Mouse (Mus musculus) kidney, adult 8-10 months (tissue): ENCODE measurements around the gene Tgfb1.

Source experiments
- DNase-seq, 2 experiments: peaks; one replicate each; pipeline ENCODE4 v3.0.0; 2022

Tgfb1 gene

DNA sequence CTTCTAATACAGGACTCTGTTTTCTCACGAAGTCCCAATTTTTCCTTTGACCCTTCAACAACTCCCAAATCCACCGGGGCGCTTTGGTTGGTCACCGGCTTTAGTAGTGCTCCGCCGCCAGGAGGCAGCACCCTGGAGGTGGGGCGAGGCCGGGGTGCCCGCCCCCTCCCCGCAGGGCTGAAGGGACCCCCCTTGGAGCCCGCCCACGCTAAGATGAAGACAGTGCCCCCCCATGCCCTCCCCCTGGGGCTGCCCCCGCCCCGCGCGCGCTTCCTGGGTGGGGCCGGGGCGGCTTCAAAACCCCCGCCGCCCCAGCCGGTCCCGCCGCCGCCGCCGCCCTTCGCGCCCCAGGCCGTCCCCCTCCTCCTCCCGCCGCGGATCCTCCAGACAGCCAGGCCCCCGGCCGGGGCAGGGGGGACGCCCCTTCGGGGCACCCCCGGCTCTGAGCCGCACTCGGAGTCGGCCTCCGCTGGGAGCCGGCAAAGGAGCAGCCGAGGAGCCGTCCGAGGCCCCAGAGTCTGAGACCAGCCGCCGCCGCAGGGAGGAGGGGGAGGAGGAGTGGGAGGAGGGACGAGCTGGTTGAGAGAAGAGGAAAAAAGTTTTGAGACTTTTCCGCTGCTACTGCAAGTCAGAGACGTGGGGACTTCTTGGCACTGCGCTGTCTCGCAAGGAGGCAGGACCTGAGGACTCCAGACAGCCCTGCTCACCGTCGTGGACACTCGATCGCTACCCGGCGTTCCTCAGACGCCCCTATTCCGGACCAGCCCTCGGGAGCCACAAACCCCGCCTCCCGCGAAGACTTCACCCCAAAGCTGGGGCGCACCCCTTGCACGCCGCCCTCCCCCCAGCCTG, at the start of gene Tgfb1:
Gene Tgfb1 (plus strand): TSS at position 323 of the 852 bp plus-strand sequence.
- peak; percentile 56 to 69 for DNase-seq

DNA sequence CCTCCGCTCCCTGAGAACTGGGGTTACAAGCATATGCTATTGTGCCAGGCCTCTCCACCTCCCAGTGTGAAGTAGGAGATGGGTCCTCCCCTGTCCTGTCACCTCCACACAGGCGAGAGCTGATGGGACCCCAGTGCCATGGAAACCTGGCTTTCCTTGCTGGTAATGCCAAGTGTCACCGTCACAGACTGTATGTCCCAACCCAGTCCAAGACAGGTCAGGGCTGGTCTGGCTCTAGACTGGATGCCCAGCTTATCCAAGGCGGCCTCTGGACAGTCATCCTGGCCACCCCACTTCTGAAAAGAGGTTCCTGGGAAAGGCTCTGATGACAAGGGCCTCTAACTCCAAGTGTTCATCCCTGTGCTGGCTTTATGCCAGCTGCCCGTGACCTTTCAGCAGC, 49.7 kb upstream of the Tgfb1 start:
- no peak for DNase-seq

GRCm38 (mm10) chr7:25639754-25640153, 47.0 kb upstream of the Tgfb1 start:
- no peak for DNase-seq

DNA sequence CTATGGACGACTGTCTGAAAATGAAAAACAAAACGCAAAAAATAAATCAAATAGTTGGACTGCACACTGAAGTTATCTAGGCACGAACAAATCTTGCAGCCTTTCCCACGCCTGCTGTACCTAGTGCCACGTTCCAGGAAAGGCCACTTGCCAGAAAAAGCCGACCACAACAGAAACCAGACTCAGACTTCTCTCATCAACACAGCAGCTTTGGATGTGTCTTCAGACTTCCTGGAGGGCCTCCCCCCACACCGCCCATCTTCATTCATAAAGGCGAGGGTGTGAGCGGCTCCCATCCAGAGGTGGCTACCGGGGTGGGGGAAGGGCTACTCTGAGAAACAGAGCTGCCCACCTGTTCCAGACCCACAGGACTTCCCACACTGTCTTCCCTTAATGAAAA, 42.7 kb upstream of the Tgfb1 start:
- no peak for DNase-seq

- no peak for DNase-seq
These were observed 42.2 kb upstream of the Tgfb1 start for GRCm38 (mm10) chr7:25644631-25645030.

- DNase-seq: peak; percentile 30 to 45
These were observed 41.7 kb upstream of the Tgfb1 start for GRCm38 (mm10) chr7:25645074-25645473.

- no peak for DNase-seq
These were observed 39.2 kb upstream of the Tgfb1 start for GRCm38 (mm10) chr7:25647574-25648123.

DNA sequence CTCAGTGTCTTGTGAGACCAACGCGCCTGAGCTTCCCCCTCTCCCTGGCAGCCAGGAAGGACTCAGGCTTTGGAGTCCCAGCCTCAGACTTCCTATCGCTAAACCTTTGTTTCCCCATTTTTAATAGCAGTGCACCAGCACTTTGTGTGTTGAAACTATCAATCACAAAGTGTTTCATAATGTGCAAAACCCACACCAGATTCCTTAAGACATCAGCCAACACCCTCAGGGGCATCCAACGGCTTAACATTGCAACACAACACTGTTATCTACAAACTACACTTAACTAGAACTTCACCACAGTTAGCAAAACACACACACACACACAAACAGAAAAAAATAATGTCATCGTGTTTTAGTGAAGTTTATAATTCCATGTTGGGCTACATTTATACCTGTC, 37.0 kb upstream of the Tgfb1 start:
- no peak for DNase-seq

DNA sequence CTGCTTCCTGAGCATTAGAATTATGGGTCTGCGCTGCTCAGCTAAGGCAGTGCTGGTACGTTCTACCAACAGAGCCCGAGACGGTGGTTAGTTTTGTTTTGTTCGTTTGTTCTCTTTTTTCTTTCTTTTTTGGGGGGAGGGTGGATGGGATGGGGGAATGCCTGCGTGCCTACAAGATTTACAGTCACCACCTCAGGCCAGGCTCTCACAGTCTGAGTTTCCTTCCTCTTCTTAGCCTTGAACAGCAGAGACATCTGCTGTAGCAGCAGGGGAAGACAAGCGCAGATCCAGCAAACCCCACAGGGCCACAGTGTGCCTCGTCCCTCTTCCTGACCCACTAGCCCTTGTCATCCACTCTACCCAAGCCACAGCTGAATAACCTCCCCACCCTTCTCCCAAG, 35.5 kb upstream of the Tgfb1 start:
- no peak for DNase-seq

- no peak for DNase-seq
These were observed 34.5 kb upstream of the Tgfb1 start for GRCm38 (mm10) chr7:25652244-25652759.

DNA sequence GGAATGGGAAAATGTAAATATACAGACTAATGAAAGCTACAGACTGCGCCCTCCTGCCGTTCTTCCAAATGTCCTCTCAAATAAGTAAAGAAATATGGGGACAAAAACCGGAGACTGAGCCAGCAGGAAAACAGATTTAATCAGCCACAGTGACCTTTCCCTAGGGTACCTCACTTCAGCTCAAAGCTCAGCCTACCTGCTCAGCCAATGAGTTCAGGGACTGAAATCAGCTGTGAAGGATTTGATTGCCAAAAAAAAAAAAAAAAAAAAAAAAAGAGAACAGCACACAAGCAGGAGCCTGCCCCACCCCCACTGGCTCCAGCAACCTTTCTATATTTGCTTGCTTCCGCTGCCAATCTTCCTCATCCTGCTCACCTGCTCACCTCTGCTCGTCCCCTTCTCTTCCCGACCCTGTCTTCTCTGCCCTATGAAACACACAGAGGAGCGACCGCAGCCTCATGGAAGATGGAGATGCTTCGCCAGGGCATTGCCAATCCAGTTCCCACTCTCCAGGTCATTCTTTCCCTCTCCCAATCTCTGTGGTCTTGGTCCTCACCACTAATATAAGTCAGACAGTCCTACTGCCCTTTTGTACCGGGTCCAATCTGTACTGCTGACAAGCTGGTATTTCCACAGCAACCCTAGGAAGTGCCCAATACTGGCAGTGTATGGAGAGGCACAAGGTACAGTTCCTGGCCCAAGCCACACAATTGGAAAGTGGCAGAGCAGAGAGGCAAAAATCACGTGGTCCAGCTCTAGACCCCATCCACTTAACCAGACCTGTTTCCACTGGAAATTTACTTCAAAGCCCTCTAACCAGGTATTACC, 31.0 kb upstream of the Tgfb1 start:
- peak; percentile 67 to 83 for DNase-seq

GRCm38 (mm10) chr7:25657785-25658184, 29.0 kb upstream of the Tgfb1 start:
- DNase-seq: no peak

- peak; percentile 100 for DNase-seq
These were observed 27.9 kb upstream of the Tgfb1 start, which contains the start of the genes Bckdha and Exosc5 for GRCm38 (mm10) chr7:25658657-25659472. Gene Bckdha (minus strand): TSS chr7:25658981. Gene Exosc5 (plus strand): TSS chr7:25659164.

DNA sequence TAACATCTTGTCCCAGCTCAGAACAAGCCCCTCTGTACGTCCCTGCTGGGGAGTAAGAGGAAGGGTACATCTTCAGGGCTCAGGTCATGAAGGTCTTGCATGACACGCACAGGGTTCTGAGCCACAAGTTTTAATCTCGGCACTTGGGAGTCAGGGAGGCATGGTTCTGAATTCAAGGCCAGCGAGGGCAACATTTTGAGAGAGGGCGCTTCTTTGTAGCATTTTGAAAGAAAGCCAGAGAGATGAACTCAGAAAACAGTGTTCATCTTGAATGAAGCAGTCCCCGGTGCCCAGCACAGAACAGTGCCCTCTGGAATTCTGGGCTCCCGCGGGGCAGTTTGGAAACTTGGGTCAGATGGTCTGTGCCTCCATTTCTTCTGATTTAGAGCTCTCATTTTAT, 20.4 kb upstream of the Tgfb1 start:
- DNase-seq: no peak

- no peak for DNase-seq
These were observed 17.6 kb upstream of the Tgfb1 start for GRCm38 (mm10) chr7:25669158-25669557.

GRCm38 (mm10) chr7:25669631-25670030, 17.2 kb upstream of the Tgfb1 start:
- no peak for DNase-seq

DNA sequence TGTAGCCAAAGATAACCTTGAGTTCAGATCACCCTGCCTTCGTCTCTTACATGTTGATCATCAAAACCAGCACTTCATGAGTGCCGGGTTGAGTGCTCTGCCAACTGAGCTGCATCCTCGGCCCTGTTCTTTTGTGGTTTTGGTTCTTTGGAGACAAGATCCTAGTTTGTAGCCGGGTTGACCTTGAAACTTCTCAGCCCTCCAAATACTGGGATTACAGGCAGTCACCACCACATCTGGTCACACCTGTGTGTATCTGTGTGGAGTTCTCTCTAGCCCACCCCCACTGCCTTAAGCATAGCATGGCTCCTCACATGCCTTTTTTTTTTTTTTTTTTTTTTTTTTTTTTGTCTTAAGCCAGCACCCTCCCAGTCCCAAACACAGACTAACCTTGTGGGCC, 16.7 kb upstream of the Tgfb1 start:
- no peak for DNase-seq

DNA sequence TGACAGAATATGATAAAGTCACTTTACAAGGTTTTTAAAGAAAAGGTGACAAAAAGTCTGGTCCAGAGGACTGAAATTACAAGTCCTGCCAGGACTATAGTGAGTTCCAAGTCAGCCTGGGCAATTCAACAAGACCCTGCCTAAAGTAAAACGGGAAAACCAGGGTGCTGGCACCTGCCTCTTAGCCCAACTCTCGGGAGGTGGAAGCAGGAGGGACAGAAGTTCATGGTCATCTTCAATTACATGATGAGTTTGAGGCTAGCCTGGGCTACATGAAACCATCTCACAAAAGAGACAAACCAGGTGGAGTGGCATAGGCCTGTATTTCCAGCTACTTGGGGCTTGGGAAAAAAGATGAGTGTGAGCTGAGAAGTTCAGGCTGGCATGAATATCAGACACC, 15.1 kb upstream of the Tgfb1 start:
- DNase-seq: no peak

DNA sequence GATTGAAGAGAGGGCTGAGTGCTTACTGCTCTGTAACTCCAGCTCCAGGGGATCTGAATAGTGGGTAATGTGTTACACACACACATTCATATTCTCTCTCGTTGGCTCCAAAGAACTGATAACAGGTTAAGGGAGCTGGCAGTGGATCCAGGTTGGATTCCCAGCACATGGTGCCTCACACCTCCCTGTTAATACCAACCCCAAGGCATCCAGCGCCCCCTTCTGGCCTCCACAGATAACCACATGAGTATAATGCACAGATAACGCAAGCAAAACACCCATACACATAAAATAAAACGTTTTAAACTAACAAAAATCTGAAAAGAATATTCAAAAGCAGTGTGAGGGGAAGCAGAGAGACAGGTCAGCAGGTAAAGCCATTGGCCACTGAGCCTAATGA, 14.4 kb upstream of the Tgfb1 start:
- no peak for DNase-seq

GRCm38 (mm10) chr7:25674297-25674696, 12.5 kb upstream of the Tgfb1 start:
- no peak for DNase-seq

DNA sequence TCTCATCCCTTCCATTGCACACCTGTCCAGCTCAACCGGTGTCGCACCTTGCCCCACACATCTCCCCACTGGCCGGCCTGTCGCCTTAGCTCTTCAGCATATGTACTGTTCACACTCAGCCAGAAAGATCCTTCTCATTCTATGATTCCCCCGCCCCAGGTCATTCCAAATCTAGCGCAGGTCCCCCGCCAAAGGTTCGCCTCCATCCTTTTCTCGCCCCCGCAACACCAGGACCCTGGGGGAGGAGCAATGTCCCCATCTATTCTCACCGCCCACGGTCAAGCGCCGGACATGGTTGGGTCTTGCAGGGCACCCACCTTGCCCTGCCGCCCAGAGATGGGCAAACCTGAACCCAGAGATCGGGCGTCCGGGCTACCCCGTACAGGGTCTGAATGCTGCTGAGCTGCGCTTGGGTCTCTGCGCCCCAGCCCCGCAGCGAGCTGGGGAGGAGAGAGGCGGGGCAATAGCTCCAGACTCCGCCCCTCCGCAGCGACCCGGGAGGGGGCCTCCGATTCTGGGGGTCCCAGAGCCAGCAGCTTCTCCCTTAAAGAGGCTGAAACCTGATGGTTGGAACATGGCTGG, 12.0 kb upstream of the Tgfb1 start, which contains the start of gene Tmem91:
Gene Tmem91 (minus strand): TSS at position 448 of the 582 bp plus-strand sequence.
- no peak for DNase-seq

DNA sequence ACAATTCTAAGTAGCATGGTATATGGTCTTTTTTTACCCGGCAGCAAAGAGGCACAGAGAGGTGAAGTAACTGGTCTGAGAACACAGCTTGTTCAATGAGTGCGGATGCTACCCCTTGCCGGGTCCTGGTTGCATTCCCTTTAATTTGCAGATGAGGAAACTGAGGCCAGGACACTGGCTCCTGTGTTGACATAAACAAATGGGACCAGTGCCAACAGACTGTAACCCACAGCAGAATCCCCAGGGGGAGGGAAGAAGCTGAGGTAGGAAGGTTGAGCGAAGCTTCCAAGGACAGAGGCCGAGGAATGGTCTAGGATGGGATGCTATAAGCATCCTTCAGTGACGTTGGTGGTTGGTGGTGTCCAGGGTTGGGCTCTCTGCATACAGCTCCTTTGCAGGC, 11.4 kb upstream of the Tgfb1 start:
- DNase-seq: no peak
